Mouse (Mus musculus) liver, embryonic 14.5 days (tissue): ENCODE measurements around the gene Hba-x. TPM values are rescaled to one million over a fixed set of nuclear protein-coding genes. Genes with fewer than 3 reads are reported as not detected.

Experiments used
- ATAC-seq: fragments of 200-750 bp; cut with Nextera tagmentation; 2 replicates; pipeline ENCODE4 v1.8.0; 2017; ENCODE audit warnings: moderate number of reproducible peaks, mild to moderate bottlenecking, moderate library complexity; ENCODE audit not compliant: insufficient read depth
- DNase-seq, 3 experiments: peaks; one replicate each; pipeline ENCODE4 v3.0.0-alpha.2; 2012 to 2013; ENCODE audit warnings: low read depth in 3 of 3, low spot score in 3 of 3
- H3K27ac ChIP-seq: fragments of 300-500 bp; sonication (generic); 2 replicates; pipeline ENCODE4 v1.5.1; 2014; ENCODE audit warnings: moderate library complexity, mild to moderate bottlenecking, control low read depth, inconsistent platforms
- H3K27me3 ChIP-seq: fragments of 300-500 bp; sonication (generic); 2 replicates; pipeline ENCODE4 v1.6.1; 2014; ENCODE audit warnings: mild to moderate bottlenecking, low read length, moderate library complexity; ENCODE audit not compliant: control insufficient read depth, insufficient read depth
- H3K36me3 ChIP-seq: fragments of 300-500 bp; sonication (generic); replicated peaks from 2 replicates; pipeline ENCODE4 v1.6.1; 2014; ENCODE audit warnings: low read depth; ENCODE audit not compliant: control insufficient read depth, insufficient read depth
- H3K4me1 ChIP-seq, 2 experiments: fragments of 200-500 bp in 1 of 2; fragments of 300-500 bp in 1 of 2; sonication (generic) in 1 of 2; replicated peaks; 2 replicates each; pipeline ENCODE4 v1.6.1; 2012 to 2014; ENCODE audit warnings: antibody characterized with exemption in 1 of 2, inconsistent platforms in 1 of 2, low read length in 1 of 2; ENCODE audit not compliant: control insufficient read depth in 2 of 2, insufficient read depth in 2 of 2
- H3K4me2 ChIP-seq: fragments of 300-500 bp; sonication (generic); 2 replicates; pipeline ENCODE4 v1.6.1; 2014; ENCODE audit warnings: low read depth, mild to moderate bottlenecking, control low read depth, moderate library complexity
- H3K4me3 ChIP-seq, 2 experiments: fragments of 200-500 bp in 1 of 2; fragments of 300-500 bp in 1 of 2; sonication (generic) in 1 of 2; 2 replicates each; pipeline ENCODE4 v1.5.1; 2012 to 2014; ENCODE audit warnings: low read depth in 2 of 2, low read length in 2 of 2, mild to moderate bottlenecking in 2 of 2, control low read depth in 1 of 2, inconsistent platforms in 1 of 2, moderate library complexity in 1 of 2; ENCODE audit not compliant: insufficient read depth in 1 of 2
- H3K9ac ChIP-seq: fragments of 300-500 bp; sonication (generic); replicated peaks from 2 replicates; pipeline ENCODE4 v1.6.1; 2014; ENCODE audit warnings: mild to moderate bottlenecking, control low read depth, moderate library complexity
- H3K9me3 ChIP-seq: fragments of 300-500 bp; sonication (generic); 2 replicates; pipeline ENCODE4 v1.6.1; 2016; ENCODE audit warnings: low read length, mixed read lengths; ENCODE audit not compliant: control insufficient read depth
- CTCF ChIP-seq: IDR thresholded peaks from 2 replicates; pipeline ENCODE4 v1.5.1; 2016; ENCODE audit warnings: antibody characterized with exemption, low read depth, control low read depth
- EP300 ChIP-seq: IDR thresholded peaks from 2 replicates; pipeline ENCODE4 v1.6.1; 2016; ENCODE audit warnings: antibody characterized with exemption, low read depth
- WGBS: fragments of 180-500 bp; shearing (Covaris S2); extraction: QIAGEN DNeasy Blood & Tissue Kit; methylation state at CpG from one replicate; pipeline ENCODE4 v1.1.7; 2014; ENCODE audit not compliant: insufficient replicate concordance; 5-methylcytosine and 5-hydroxymethylcytosine counted together
- polyA plus RNA-seq, 2 experiments: library from polyadenylated mRNA; depleted of rRNA in 1 of 2; stranded (reverse) in 1 of 2; unstranded in 1 of 2; fragments of >200 nt; fragmentation: Nextera tagmentation in 1 of 2; extraction: Ambion mirVana in 1 of 2; gene quantifications; 2 replicates each; pipeline versions ENCODE4 v1.2.1 to v1.2.3; 2012 to 2014

The Hba-x gene
- polyA plus RNA-seq (2012; rRNA removed) = 32.1 and 38.8 TPM in 2 replicates
- 74.9 and 85.3 TPM in 2 replicates for polyA plus RNA-seq (2014; fragmentation: Nextera tagmentation; extraction: Ambion mirVana)

- no peak for ATAC-seq
- DNase-seq = no peak
- Histone ChIP-seq H3K4me2 (no peak within 1 kb of the TSS), H3K9ac (peak within 1 kb of the TSS; percentile 12), H3K27me3 (peaks cover 13% of the 10 kb centered on the region), H3K27ac (peak within 1 kb of the TSS; percentile 4; the same call in 1 of the 2 replicates), H3K4me3 (no peak within 1 kb of the TSS), H3K9me3 (no peaks in the 10 kb centered on the region), H3K4me1 (peaks cover 37 to 40% of the 10 kb centered on the region in 2 experiments), H3K36me3 (no peaks in the 10 kb centered on the region)
- TF ChIP-seq CTCF = no peak
- WGBS = 64% methylated on average over 3 of the region's 3 CpGs
Measured at GRCm38 (mm10) chr11:32276347-32276746, at the start of gene Hba-x. Hba-x (plus strand) TSS chr11:32276400.

GRCm38 (mm10) chr11:32227041-32227440 lies 49.2 kb upstream of the Hba-x start:
- no peak for DNase-seq
- TF ChIP-seq EP300 = no peak
- no peak for TF ChIP-seq CTCF
- H3K4me1 ChIP-seq = peaks cover 15 to 28% of the 10 kb centered on the region in 2 experiments

GRCm38 (mm10) chr11:32227555-32227954 lies 48.6 kb upstream of the Hba-x start:
- peaks cover 27% of the 10 kb centered on the region for H3K27me3 ChIP-seq
- H3K9ac ChIP-seq = peak overlapping the region; percentile 93
- H3K4me3 ChIP-seq = peak overlapping the region; percentile 10 to 90; a peak in 2 of 4 replicates
- no peak for TF ChIP-seq CTCF
- TF ChIP-seq EP300 = no peak
- DNase-seq (no peak), ATAC-seq (no peak)
- H3K4me1 ChIP-seq = peaks cover 15 to 25% of the 10 kb centered on the region in 2 experiments
- H3K4me2 ChIP-seq = peak overlapping the region; percentile 95
- no peak overlapping the region; the same call in 1 of the 2 replicates for H3K27ac ChIP-seq
- H3K9me3 ChIP-seq = no peaks in the 10 kb centered on the region
- H3K36me3 ChIP-seq = peaks cover 32% of the 10 kb centered on the region
- WGBS = 88% methylated on average over 9 of the region's 9 CpGs

More at GRCm38 (mm10) chr11:32227041-32227440, 49.2 kb upstream of the Hba-x start:
- WGBS = 19% methylated on average over 1 of the region's 1 CpGs
- Histone ChIP-seq H3K9me3 (no peaks in the 10 kb centered on the region), H3K27ac (no peak overlapping the region; the same call in 1 of the 2 replicates), H3K4me2 (peak overlapping the region; percentile 95), H3K4me3 (peak overlapping the region; percentile 71 to 90), H3K36me3 (peaks cover 26% of the 10 kb centered on the region), H3K27me3 (peaks cover 32% of the 10 kb centered on the region), H3K9ac (peak overlapping the region; percentile 93)
- no peak for ATAC-seq

GRCm38 (mm10) chr11:32228292-32228845 lies 47.8 kb upstream of the Hba-x start:
- Histone ChIP-seq H3K4me1 (peaks cover 15 to 22% of the 10 kb centered on the region in 2 experiments), H3K4me2 (peak overlapping the region; percentile 95), H3K36me3 (peaks cover 38% of the 10 kb centered on the region), H3K9me3 (no peaks in the 10 kb centered on the region), H3K27me3 (peaks cover 19% of the 10 kb centered on the region), H3K9ac (peak overlapping the region; percentile 6; the same call in 1 of the 2 replicates), H3K27ac (no peak overlapping the region; the same call in 1 of the 2 replicates), H3K4me3 (no peak overlapping the region)
- ATAC-seq = no peak
- no peak for DNase-seq
- 73% methylated on average over 3 of the region's 3 CpGs for WGBS
- TF ChIP-seq CTCF (no peak), EP300 (no peak)

GRCm38 (mm10) chr11:32230220-32230619 lies 46.0 kb upstream of the Hba-x start:
- TF ChIP-seq CTCF (no peak), EP300 (no peak)
- Histone ChIP-seq H3K27ac (no peak overlapping the region; the same call in 1 of the 2 replicates), H3K4me1 (peaks cover 14 to 15% of the 10 kb centered on the region in 2 experiments), H3K36me3 (peaks cover 54% of the 10 kb centered on the region), H3K9me3 (no peaks in the 10 kb centered on the region), H3K27me3 (0 out of 2 replicates have a peak, but pooled peaks cover under 1% of the 10 kb centered on the region), H3K4me3 (no peak overlapping the region), H3K9ac (no peak overlapping the region), H3K4me2 (no peak overlapping the region)
- WGBS = 86% methylated on average over 4 of the region's 4 CpGs
- no peak for ATAC-seq
- no peak for DNase-seq
